Mouse (Mus musculus) lung, postnatal 4 days (tissue): Measurements from ENCODE around the gene Actr2.
"Not testable (repeated sequence)": the region's sequence is repeated elsewhere in the genome, so short reads cannot be mapped to it uniquely, and the experiment has no call there.

Experiments
- DNase-seq, 2 experiments: peaks; one replicate each; pipeline ENCODE4 v3.0.0; 2021

The Actr2 gene

GRCm38 (mm10) chr11:20116030-20116551 is 3.4 kb upstream of the Actr2 start:
- DNase-seq: no peak

- peak; percentile 89 to 90 for DNase-seq
Observed at GRCm38 (mm10) chr11:20112006-20112740, 540 bp downstream of the Actr2 start.

GRCm38 (mm10) chr11:20108151-20108550 is 4.6 kb downstream of the Actr2 start:
- DNase-seq: no peak

- no peak for DNase-seq
Observed at GRCm38 (mm10) chr11:20107683-20108082, 5.0 kb downstream of the Actr2 start.

GRCm38 (mm10) chr11:20106946-20107345 is 5.8 kb downstream of the Actr2 start:
- DNase-seq: no peak

- no peak for DNase-seq
Observed at GRCm38 (mm10) chr11:20103949-20104348, 8.8 kb downstream of the Actr2 start.

- no peak for DNase-seq
Observed at GRCm38 (mm10) chr11:20086306-20086705, 26.4 kb downstream of the Actr2 start.

GRCm38 (mm10) chr11:20085635-20086034 is 27.1 kb downstream of the Actr2 start:
- DNase-seq: no peak

- no peak for DNase-seq
Observed at GRCm38 (mm10) chr11:20075415-20075814, 37.3 kb downstream of the Actr2 start.

- no peak for DNase-seq
Observed at GRCm38 (mm10) chr11:20072826-20073225, 39.9 kb downstream of the Actr2 start.

GRCm38 (mm10) chr11:20072174-20072573 is 40.5 kb downstream of the Actr2 start:
- DNase-seq: peak in 1 of 2 experiments; percentile 26

GRCm38 (mm10) chr11:20068346-20069004 is 44.2 kb downstream of the Actr2 start:
- no peak for DNase-seq

GRCm38 (mm10) chr11:20067521-20067920 is 45.2 kb downstream of the Actr2 start:
- no peak for DNase-seq

GRCm38 (mm10) chr11:20066106-20066505 is 46.6 kb downstream of the Actr2 start:
- DNase-seq: no peak

- DNase-seq: no peak
Observed at GRCm38 (mm10) chr11:20064926-20065325, 47.8 kb downstream of the Actr2 start.

- not testable (repeated sequence) for DNase-seq
Observed at GRCm38 (mm10) chr11:20064086-20064485, 48.6 kb downstream of the Actr2 start.

- not testable (repeated sequence) for DNase-seq
Observed at GRCm38 (mm10) chr11:20062801-20063200, 49.9 kb downstream of the Actr2 start.

- DNase-seq: no peak
Observed at GRCm38 (mm10) chr11:20059736-20060135, 53.0 kb downstream of the Actr2 start.

- no peak for DNase-seq
Observed at GRCm38 (mm10) chr11:20057429-20057828, 55.3 kb downstream of the Actr2 start.

GRCm38 (mm10) chr11:20056168-20056567 is 56.5 kb downstream of the Actr2 start:
- DNase-seq: no peak

- no peak for DNase-seq
Observed at GRCm38 (mm10) chr11:20054617-20055016, 58.1 kb downstream of the Actr2 start.

GRCm38 (mm10) chr11:20053951-20054350 is 58.8 kb downstream of the Actr2 start:
- DNase-seq: no peak

- no peak for DNase-seq
Observed at GRCm38 (mm10) chr11:20052814-20053536, 59.7 kb downstream of the Actr2 start.
